Mouse (Mus musculus): ENCODE results near the gene H2al2a. TPM values are rescaled to one million over a fixed set of nuclear protein-coding genes. Genes with fewer than 3 reads are reported as not detected.

The H2al2a gene
- total RNA-seq, 1 experiment = not detected

GRCm38 (mm10) chr2:18033166-18034108 lies 36.7 kb upstream of the H2al2a start:
- Histone ChIP-seq H3K4me1 (ENCODE audit: control insufficient read depth in 2 of 2, insufficient read depth in 2 of 2, low read length in 2 of 2, poor library complexity in 1 of 2) (peaks cover 0 to 7% of the 10 kb centered on the region in 2 experiments; a peak in 2 of 4 replicates), H3K27ac (ENCODE audit: insufficient read depth, low read depth, low read length, poor library complexity, severe bottlenecking) (no peak overlapping the region), H3K4me3 (ENCODE audit: insufficient read depth in 1 of 2, low read depth in 1 of 2, low read length in 2 of 2, poor library complexity in 1 of 2, severe bottlenecking in 1 of 2) (no peak overlapping the region), H3K9ac (ENCODE audit: insufficient read depth, low read depth, low read length, poor library complexity, severe bottlenecking) (no peak overlapping the region), H3K9me3 (ENCODE audit: control insufficient read depth, insufficient read depth, low read depth, low read length) (no peaks in the 10 kb centered on the region), H3K36me3 (ENCODE audit: control insufficient read depth, insufficient read depth, low read length, poor library complexity, severe bottlenecking) (no peaks in the 10 kb centered on the region)
- TF ChIP-seq ZC3H11A (IDR thresholded peaks at IDR 0.05; ENCODE audit: borderline replicate concordance, low read depth, low read length) (no peak), ZNF384 (IDR thresholded peaks at IDR 0.05; ENCODE audit: low read depth, low read length) (no peak), CHD2 (IDR thresholded peaks at IDR 0.05; ENCODE audit: low read depth, low read length) (no peak), MAFK (IDR thresholded peaks at IDR 0.05; ENCODE audit: insufficient read depth, low read depth, low read length) (no peak), HCFC1 (IDR thresholded peaks at IDR 0.05; ENCODE audit: borderline replicate concordance, insufficient read depth, low read length) (no peak)
- DNase-seq (ENCODE audit: low read depth, low spot score) = no peak
- in situ Hi-C loops (cut with MboI; ENCODE audit: low sequenced_read_pairs in 2 of 2, unreplicated experiment in 2 of 2) = loop anchor here in 1 of 2 experiments (25.0 kb wide), 1 partner anchor 1404 kb away; the partner anchor contains the start of gene Ptf1a

DNA sequence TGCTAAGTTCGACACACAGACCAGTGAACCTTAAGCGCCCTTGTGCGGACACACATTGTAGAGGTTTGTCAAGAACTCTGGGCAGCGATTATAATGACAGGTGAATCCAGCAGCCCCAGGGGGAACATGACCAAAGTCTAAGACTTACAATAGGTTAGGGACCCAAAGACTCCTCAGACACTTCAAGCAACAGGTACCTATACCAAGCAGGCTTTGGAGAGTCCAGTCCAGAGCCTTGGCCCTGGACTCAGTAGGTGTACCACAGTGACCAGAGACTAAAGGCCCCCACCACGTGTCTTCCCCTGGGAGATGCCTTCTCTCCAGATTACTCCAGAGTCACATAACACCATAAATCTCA lies 35.8 kb upstream of the H2al2a start:
- no peak overlapping the region for H3K27ac ChIP-seq (ENCODE audit: insufficient read depth, low read depth, low read length, poor library complexity, severe bottlenecking)
- peaks cover 0 to 7% of the 10 kb centered on the region in 2 experiments; a peak in 2 of 4 replicates for H3K4me1 ChIP-seq (ENCODE audit: control insufficient read depth in 2 of 2, insufficient read depth in 2 of 2, low read length in 2 of 2, poor library complexity in 1 of 2)
- H3K9me3 ChIP-seq (ENCODE audit: control insufficient read depth, insufficient read depth, low read depth, low read length) = no peaks in the 10 kb centered on the region
- DNase-seq (ENCODE audit: low read depth, low spot score) = no peak
- TF ChIP-seq HCFC1 (IDR thresholded peaks at IDR 0.05; ENCODE audit: borderline replicate concordance, insufficient read depth, low read length) = no peak
- TF ChIP-seq ZNF384 (IDR thresholded peaks at IDR 0.05; ENCODE audit: low read depth, low read length) = no peak
- no peak for TF ChIP-seq CHD2 (IDR thresholded peaks at IDR 0.05; ENCODE audit: low read depth, low read length)
- no peak for TF ChIP-seq MAFK (IDR thresholded peaks at IDR 0.05; ENCODE audit: insufficient read depth, low read depth, low read length)
- no peak for TF ChIP-seq ZC3H11A (IDR thresholded peaks at IDR 0.05; ENCODE audit: borderline replicate concordance, low read depth, low read length)
- in situ Hi-C loops (cut with MboI; ENCODE audit: low sequenced_read_pairs in 2 of 2, unreplicated experiment in 2 of 2) = loop anchor here in 1 of 2 experiments (25.0 kb wide), 1 partner anchor 1405 kb away; the partner anchor contains the start of gene Ptf1a
- no peak overlapping the region for H3K4me3 ChIP-seq (ENCODE audit: insufficient read depth in 1 of 2, low read depth in 1 of 2, low read length in 2 of 2, poor library complexity in 1 of 2, severe bottlenecking in 1 of 2)
- H3K9ac ChIP-seq (ENCODE audit: insufficient read depth, low read depth, low read length, poor library complexity, severe bottlenecking) = no peak overlapping the region
- H3K36me3 ChIP-seq (ENCODE audit: control insufficient read depth, insufficient read depth, low read length, poor library complexity, severe bottlenecking) = no peaks in the 10 kb centered on the region

- Histone ChIP-seq H3K36me3 (ENCODE audit: control insufficient read depth, insufficient read depth, low read length, poor library complexity, severe bottlenecking) (no peaks in the 10 kb centered on the region), H3K4me1 (ENCODE audit: control insufficient read depth in 2 of 2, insufficient read depth in 2 of 2, low read length in 2 of 2, poor library complexity in 1 of 2) (peaks cover 0 to 7% of the 10 kb centered on the region in 2 experiments; a peak in 2 of 4 replicates), H3K27ac (ENCODE audit: insufficient read depth, low read depth, low read length, poor library complexity, severe bottlenecking) (peak overlapping the region; percentile 75; the same call in 1 of the 2 replicates), H3K4me3 (ENCODE audit: insufficient read depth in 1 of 2, low read depth in 1 of 2, low read length in 2 of 2, poor library complexity in 1 of 2, severe bottlenecking in 1 of 2) (peak overlapping the region; percentile 45 to 57), H3K9me3 (ENCODE audit: control insufficient read depth, insufficient read depth, low read depth, low read length) (no peaks in the 10 kb centered on the region), H3K9ac (ENCODE audit: insufficient read depth, low read depth, low read length, poor library complexity, severe bottlenecking) (peak overlapping the region; percentile 59; the same call in 1 of the 2 replicates)
- TF ChIP-seq HCFC1 (IDR thresholded peaks at IDR 0.05; ENCODE audit: borderline replicate concordance, insufficient read depth, low read length) (peak; percentile 66; the same call in 1 of the 2 replicates), ZNF384 (IDR thresholded peaks at IDR 0.05; ENCODE audit: low read depth, low read length) (no peak)
- in situ Hi-C loops (cut with MboI; ENCODE audit: low sequenced_read_pairs in 2 of 2, unreplicated experiment in 2 of 2) = loop anchor here in 1 of 2 experiments (25.0 kb wide), 1 partner anchor 1405 kb away; the partner anchor contains the start of gene Ptf1a
- peak; percentile 72 for DNase-seq (ENCODE audit: low read depth, low spot score)
These were observed 35.2 kb upstream of the H2al2a start for GRCm38 (mm10) chr2:18031831-18032537.

DNA sequence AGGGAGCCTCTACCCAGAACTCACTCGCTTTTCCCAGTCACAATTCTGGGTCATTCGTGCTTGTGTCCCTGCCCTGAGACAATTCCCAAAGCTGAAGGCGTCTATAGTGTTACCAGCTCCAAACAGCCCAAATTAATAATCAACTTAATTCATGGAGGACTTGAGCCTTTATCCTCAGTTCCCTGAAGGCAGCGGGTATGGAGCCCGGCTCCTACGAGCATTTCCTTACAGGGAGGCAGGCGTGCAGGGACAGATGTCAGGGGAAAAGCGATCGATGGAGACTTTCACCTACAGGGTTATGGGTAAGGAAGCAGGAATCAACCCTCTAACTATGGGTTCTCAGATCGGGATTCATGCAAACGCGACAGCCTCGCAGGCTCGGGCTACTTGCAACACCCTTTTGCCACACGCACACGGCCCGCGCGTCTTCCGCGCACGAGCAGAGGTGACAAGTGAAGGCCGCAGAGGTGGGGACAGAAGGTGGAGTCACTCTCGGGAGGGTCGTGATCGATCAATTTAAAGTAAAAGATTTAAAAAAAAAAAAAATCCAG lies 34.6 kb upstream of the H2al2a start:
- Histone ChIP-seq H3K4me1 (ENCODE audit: control insufficient read depth in 2 of 2, insufficient read depth in 2 of 2, low read length in 2 of 2, poor library complexity in 1 of 2) (peaks cover 0 to 7% of the 10 kb centered on the region in 2 experiments; a peak in 2 of 4 replicates), H3K27ac (ENCODE audit: insufficient read depth, low read depth, low read length, poor library complexity, severe bottlenecking) (peak overlapping the region; percentile 75; the same call in 1 of the 2 replicates), H3K4me3 (ENCODE audit: insufficient read depth in 1 of 2, low read depth in 1 of 2, low read length in 2 of 2, poor library complexity in 1 of 2, severe bottlenecking in 1 of 2) (peak overlapping the region; percentile 45 to 57), H3K36me3 (ENCODE audit: control insufficient read depth, insufficient read depth, low read length, poor library complexity, severe bottlenecking) (no peaks in the 10 kb centered on the region), H3K9me3 (ENCODE audit: control insufficient read depth, insufficient read depth, low read depth, low read length) (no peaks in the 10 kb centered on the region), H3K9ac (ENCODE audit: insufficient read depth, low read depth, low read length, poor library complexity, severe bottlenecking) (peak overlapping the region; percentile 59; the same call in 1 of the 2 replicates)
- TF ChIP-seq HCFC1 (IDR thresholded peaks at IDR 0.05; ENCODE audit: borderline replicate concordance, insufficient read depth, low read length) (no peak), CHD2 (IDR thresholded peaks at IDR 0.05; ENCODE audit: low read depth, low read length) (no peak), ZNF384 (IDR thresholded peaks at IDR 0.05; ENCODE audit: low read depth, low read length) (no peak), ZC3H11A (IDR thresholded peaks at IDR 0.05; ENCODE audit: borderline replicate concordance, low read depth, low read length) (no peak), MAFK (IDR thresholded peaks at IDR 0.05; ENCODE audit: insufficient read depth, low read depth, low read length) (no peak)
- DNase-seq (ENCODE audit: low read depth, low spot score) = no peak
- in situ Hi-C loops (cut with MboI; ENCODE audit: low sequenced_read_pairs in 2 of 2, unreplicated experiment in 2 of 2) = loop anchor here in 1 of 2 experiments (25.0 kb wide), 1 partner anchor 1406 kb away; the partner anchor contains the start of gene Ptf1a

All from ES-E14 (cell line).